Mouse (Mus musculus) ES-E14 (cell line): Measurements from ENCODE around the gene Bola1. TPM values are rescaled to one million over a fixed set of nuclear protein-coding genes. Genes with fewer than 3 reads are reported as not detected.

Experiments used
- DNase-seq: peaks from one replicate; pipeline ENCODE4 v3.0.0-alpha.2; 2013; ENCODE audit warnings: low read depth, low spot score
- H3K27ac ChIP-seq: 2 replicates; pipeline ENCODE4 v1.5.1; 2012; ENCODE audit warnings: low read depth, mild to moderate bottlenecking, low read length, moderate library complexity, mixed read lengths; ENCODE audit not compliant: poor library complexity, insufficient read depth, severe bottlenecking
- H3K36me3 ChIP-seq: 2 replicates; pipeline ENCODE4 v1.6.1; 2012; ENCODE audit warnings: mild to moderate bottlenecking, low read length, moderate library complexity, mixed read lengths; ENCODE audit not compliant: control insufficient read depth, poor library complexity, insufficient read depth, severe bottlenecking
- H3K4me1 ChIP-seq, 2 experiments: fragments of 150-350 bp in 1 of 2; sonication (generic) in 1 of 2; 2 replicates each; pipeline ENCODE4 v1.6.1; 2012; ENCODE audit warnings: low read length in 2 of 2, mild to moderate bottlenecking in 1 of 2, mixed read lengths in 1 of 2; ENCODE audit not compliant: control insufficient read depth in 2 of 2, insufficient read depth in 2 of 2, poor library complexity in 1 of 2
- H3K4me3 ChIP-seq, 2 experiments: fragments of 150-350 bp in 1 of 2; sonication (generic) in 1 of 2; 2 replicates each; pipeline ENCODE4 v1.5.1; 2012; ENCODE audit warnings: low read length in 2 of 2, low read depth in 1 of 2, mild to moderate bottlenecking in 1 of 2, mixed read lengths in 1 of 2; ENCODE audit not compliant: insufficient read depth in 1 of 2, poor library complexity in 1 of 2, severe bottlenecking in 1 of 2
- H3K9ac ChIP-seq: 2 replicates; pipeline ENCODE4 v1.6.1; 2012; ENCODE audit warnings: low read depth, mild to moderate bottlenecking, low read length, mixed read lengths; ENCODE audit not compliant: poor library complexity, insufficient read depth, severe bottlenecking
- H3K9me3 ChIP-seq: fragments of 150-350 bp; sonication (generic); 2 replicates; pipeline ENCODE4 v1.6.1; 2012; ENCODE audit warnings: low read depth, mild to moderate bottlenecking, low read length; ENCODE audit not compliant: control insufficient read depth, insufficient read depth
- CHD2 ChIP-seq: IDR thresholded peaks from 2 replicates; pipeline ENCODE4 v1.6.1; 2014; ENCODE audit warnings: mild to moderate bottlenecking, low read depth, low read length, inconsistent platforms
- HCFC1 ChIP-seq: IDR thresholded peaks from 2 replicates; pipeline ENCODE4 v1.6.1; 2012; ENCODE audit warnings: low read length, inconsistent platforms, borderline replicate concordance; ENCODE audit not compliant: insufficient read depth
- MAFK ChIP-seq: IDR thresholded peaks from 2 replicates; pipeline ENCODE4 v1.6.1; 2014; ENCODE audit warnings: mild to moderate bottlenecking, low read depth, low read length, inconsistent platforms; ENCODE audit not compliant: insufficient read depth
- ZC3H11A ChIP-seq: IDR thresholded peaks from 2 replicates; pipeline ENCODE4 v1.6.1; 2012; ENCODE audit warnings: low read depth, mild to moderate bottlenecking, inconsistent platforms, low read length, borderline replicate concordance
- ZNF384 ChIP-seq: IDR thresholded peaks from 2 replicates; pipeline ENCODE4 v1.6.1; 2012; ENCODE audit warnings: low read depth, low read length, inconsistent platforms
- in situ Hi-C, 2 experiments: fragments of 600-800 bp; cut with MboI; formaldehyde crosslinking; loops; one replicate each; pipeline ENCODE4 v1.15.1; 2025; ENCODE audit warnings: low sequenced_read_pairs in 2 of 2, inconsistent platforms in 1 of 2; ENCODE audit not compliant: unreplicated experiment in 2 of 2
- total RNA-seq: library from RNA; depleted of rRNA; stranded (reverse); fragments of 300-350 nt; gene quantifications from 2 replicates; pipeline ENCODE4 v1.2.3, GENCODE M21; 2012

The Bola1 gene
- total RNA-seq, 1 experiment: 76.4 TPM

DNA sequence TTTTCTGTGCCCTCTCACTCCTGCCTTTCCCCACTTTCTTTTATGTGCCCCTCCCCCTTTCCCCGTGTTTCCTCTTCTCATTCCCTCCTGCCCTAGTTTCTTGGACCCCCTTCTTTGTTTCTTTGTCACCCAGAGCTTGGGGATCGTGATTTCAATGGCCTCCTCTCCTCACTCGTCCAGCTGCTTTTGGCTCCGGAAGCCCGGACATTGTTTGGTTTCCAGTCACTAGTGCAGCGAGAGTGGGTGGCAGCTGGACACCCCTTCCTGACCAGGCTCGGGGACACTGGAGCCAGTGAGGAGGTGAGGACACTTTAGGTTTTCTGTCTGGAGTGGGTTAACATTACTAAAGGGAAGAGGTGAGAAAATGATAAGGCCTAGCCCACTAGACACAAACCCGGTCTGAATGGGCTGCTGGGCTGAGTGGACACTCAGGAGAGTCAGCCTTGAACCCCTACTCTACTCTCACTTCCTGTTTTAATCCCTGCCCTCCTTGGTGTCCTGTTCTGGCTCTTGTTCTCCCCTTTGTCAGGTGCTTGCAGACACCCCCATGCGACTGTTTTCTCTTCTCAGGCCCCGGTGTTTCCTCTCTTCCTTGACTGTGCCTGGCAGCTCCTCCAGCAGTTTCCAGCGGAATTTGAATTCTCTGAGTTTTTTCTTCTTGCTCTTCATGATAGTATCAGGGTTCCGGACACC, 50.9 kb downstream of the Bola1 start:
- in situ Hi-C loops: no loop called here
- no peak overlapping the region for H3K27ac ChIP-seq

GRCm38 (mm10) chr3:96163040-96163439, 56.5 kb downstream of the Bola1 start:
- Histone ChIP-seq H3K9ac (no peak overlapping the region), H3K27ac (no peak overlapping the region), H3K4me1 (peaks cover 8 to 20% of the 10 kb centered on the region in 2 experiments; a peak in 3 of 4 replicates), H3K36me3 (no peaks in the 10 kb centered on the region), H3K9me3 (no peaks in the 10 kb centered on the region), H3K4me3 (no peak overlapping the region)
- DNase-seq: no peak
- TF ChIP-seq CHD2: no peak
- no peak for TF ChIP-seq HCFC1
- TF ChIP-seq ZC3H11A: no peak
- no peak for TF ChIP-seq MAFK
- no peak for TF ChIP-seq ZNF384
- in situ Hi-C loops: no loop called here

More for the DNA sequence above, 50.9 kb downstream of the Bola1 start:
- TF ChIP-seq ZC3H11A (no peak), HCFC1 (no peak), ZNF384 (no peak), MAFK (no peak), CHD2 (no peak)
- Histone ChIP-seq H3K36me3 (peaks cover 4% of the 10 kb centered on the region; the same call in 1 of the 2 replicates), H3K9ac (no peak overlapping the region), H3K4me1 (peaks cover 3 to 12% of the 10 kb centered on the region in 2 experiments; a peak in 2 of 4 replicates), H3K9me3 (no peaks in the 10 kb centered on the region), H3K4me3 (no peak overlapping the region)
- no peak for DNase-seq

DNA sequence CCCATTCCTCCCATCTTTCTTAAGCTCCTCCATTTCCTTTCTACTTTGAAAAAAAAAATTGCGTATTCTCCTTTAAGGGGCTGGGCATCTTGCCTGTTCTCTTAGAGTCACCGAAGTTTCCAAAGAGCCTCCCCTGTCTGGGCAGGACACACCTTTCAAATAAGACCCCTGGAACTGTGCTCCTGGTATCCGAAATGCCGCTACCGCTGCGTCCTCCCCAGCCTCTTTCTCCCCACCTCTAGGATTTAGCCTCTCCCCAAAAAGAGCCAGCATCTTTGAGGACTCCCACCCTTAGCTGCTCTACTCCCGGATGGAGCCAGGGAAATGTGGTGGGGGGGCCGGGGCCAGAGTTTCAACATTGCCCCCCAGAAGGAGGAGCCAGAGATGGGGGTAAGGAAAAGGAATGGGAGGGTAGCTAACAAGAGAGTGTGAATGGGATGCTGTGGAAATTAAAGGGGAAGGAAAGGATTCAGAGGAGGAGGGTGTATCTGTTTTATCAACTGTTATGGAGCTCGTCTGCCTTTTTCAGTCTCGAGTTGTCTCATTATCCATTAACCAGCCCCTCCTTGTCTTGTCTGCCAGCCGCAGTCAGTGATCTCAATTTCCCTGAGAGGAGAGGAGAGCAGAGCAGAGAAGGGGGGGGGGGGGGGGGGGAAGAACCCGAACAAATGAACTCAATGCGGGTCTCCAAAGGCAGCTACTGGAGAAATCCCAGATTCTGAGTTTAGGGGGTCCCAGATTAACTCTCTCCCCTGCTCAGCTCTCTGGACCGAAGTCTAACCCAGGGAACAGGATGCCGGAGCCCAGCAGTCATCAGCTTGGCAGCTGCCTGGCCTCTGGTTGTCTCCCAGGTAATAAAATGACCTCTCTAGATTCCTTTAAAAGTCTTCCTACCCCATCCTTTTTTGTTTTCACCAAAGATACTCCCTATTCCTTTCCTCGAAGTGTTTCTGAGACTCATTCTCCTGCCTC, 57.4 kb downstream of the Bola1 start, which contains the start of gene Mtmr11:
Gene Mtmr11 (plus strand): TSS at position 136 of the 972 bp plus-strand sequence.
- no peak for TF ChIP-seq ZNF384
- TF ChIP-seq ZC3H11A: no peak
- TF ChIP-seq HCFC1: no peak
- no peak for TF ChIP-seq CHD2
- TF ChIP-seq MAFK: no peak
- H3K27ac ChIP-seq: no peak within 1 kb of the TSS
- no peaks in the 10 kb centered on the region for H3K9me3 ChIP-seq
- no peaks in the 10 kb centered on the region for H3K36me3 ChIP-seq
- in situ Hi-C loops: no loop called here
- peak within 1 kb of the TSS; percentile 51 to 64 for H3K4me3 ChIP-seq
- H3K4me1 ChIP-seq: peaks cover 8 to 20% of the 10 kb centered on the region in 2 experiments; a peak in 3 of 4 replicates
- peak within 1 kb of the TSS; percentile 74 for H3K9ac ChIP-seq
- no peak for DNase-seq

- H3K9me3 ChIP-seq: no peaks in the 10 kb centered on the region
- no peak overlapping the region for H3K27ac ChIP-seq
- DNase-seq: peak; percentile 53
- H3K36me3 ChIP-seq: no peaks in the 10 kb centered on the region
- H3K9ac ChIP-seq: no peak overlapping the region
- in situ Hi-C loops: no loop called here
- TF ChIP-seq ZNF384 (no peak), HCFC1 (no peak), MAFK (no peak), ZC3H11A (no peak), CHD2 (no peak)
- H3K4me1 ChIP-seq: peaks cover 11 to 21% of the 10 kb centered on the region in 2 experiments
- peak overlapping the region; percentile 51 to 64 for H3K4me3 ChIP-seq
Measured at GRCm38 (mm10) chr3:96160803-96161516, 58.5 kb downstream of the Bola1 start.
